Mouse (Mus musculus): ENCODE measurements around the gene Serpina16. TPM values are rescaled to one million over a fixed set of nuclear protein-coding genes. Genes with fewer than 3 reads are reported as not detected.

Gene Serpina16
- polyA plus RNA-seq (2011; ENCODE audit: insufficient read depth, insufficient read length, low read depth, missing spikeins), result not detected in 2 replicates

DNA sequence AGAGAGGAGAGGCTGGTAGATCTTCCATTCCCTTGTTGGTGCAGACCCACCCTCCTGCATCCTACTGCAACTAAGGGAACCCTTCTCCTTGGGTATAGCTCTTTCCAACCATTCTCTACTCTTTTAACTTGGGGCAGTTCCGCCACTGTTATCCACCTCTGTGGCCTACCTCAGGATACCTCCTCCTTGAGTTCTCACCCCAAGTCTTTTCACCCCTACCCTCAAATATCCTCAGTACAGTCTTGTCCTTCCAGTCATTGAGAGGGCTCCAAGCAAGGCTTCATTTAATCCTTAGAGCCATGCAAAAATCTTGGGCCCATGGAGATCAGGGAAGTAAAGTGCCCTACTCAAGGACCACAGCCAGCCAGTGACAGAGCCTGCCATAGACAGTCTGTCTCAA is at the start of gene Serpina16:
Serpina16 (minus strand) TSS at position 101 of the 400 bp plus-strand sequence.
- H3K27ac ChIP-seq (ENCODE audit: insufficient read depth, low read length), result no peak within 1 kb of the TSS
- H3K4me1 ChIP-seq (ENCODE audit: control insufficient read depth, insufficient read depth, low read length), result no peaks in the 10 kb centered on the region
- no peak for TF ChIP-seq EP300 (IDR thresholded peaks at IDR 0.05; ENCODE audit: insufficient read depth, low read depth, low read length)
- no peak for TF ChIP-seq CTCF (IDR thresholded peaks at IDR 0.05; ENCODE audit: low read depth, low read length)
- TF ChIP-seq POLR2A (IDR thresholded peaks at IDR 0.05; ENCODE audit: insufficient read depth, low read length), result no peak
- H3K4me3 ChIP-seq (ENCODE audit: low read depth, low read length), result no peak within 1 kb of the TSS
- H3K9ac ChIP-seq (ENCODE audit: low read depth, poor library complexity, severe bottlenecking), result no peak within 1 kb of the TSS
- no peaks in the 10 kb centered on the region for H3K9me3 ChIP-seq (replicated peaks; ENCODE audit: control insufficient read depth, insufficient read depth, low read length, poor library complexity, severe bottlenecking)
- no peaks in the 10 kb centered on the region for H3K36me3 ChIP-seq (ENCODE audit: control insufficient read depth, insufficient read depth, low read length, poor library complexity, severe bottlenecking)
- H3K27me3 ChIP-seq (ENCODE audit: control insufficient read depth, insufficient read depth, low read length, poor library complexity, severe bottlenecking), result no peaks in the 10 kb centered on the region

DNA sequence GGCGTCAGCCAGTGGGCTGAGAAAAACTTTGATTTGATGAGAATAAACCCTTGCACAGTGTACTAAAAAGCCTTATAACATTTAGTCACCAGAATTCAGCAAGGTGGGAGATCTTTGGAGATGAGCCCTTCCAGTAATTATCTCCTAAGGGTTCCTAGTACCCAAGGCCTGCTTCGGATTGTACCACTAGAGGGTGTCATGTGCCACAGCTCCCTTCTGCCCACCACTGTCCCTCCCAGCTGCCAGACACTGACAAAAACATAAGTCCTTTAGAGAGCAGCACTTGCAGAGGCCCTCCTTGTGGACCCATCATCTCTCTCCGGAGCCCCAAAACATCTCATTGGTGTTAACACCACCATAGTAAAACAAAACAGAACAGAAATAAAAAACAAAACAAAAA is 35.6 kb upstream of the Serpina16 start:
- Histone ChIP-seq H3K27ac (ENCODE audit: insufficient read depth, low read length) (no peak overlapping the region), H3K36me3 (ENCODE audit: control insufficient read depth, insufficient read depth, low read length, poor library complexity, severe bottlenecking) (no peaks in the 10 kb centered on the region), H3K4me3 (ENCODE audit: low read depth, low read length) (no peak overlapping the region), H3K4me1 (ENCODE audit: control insufficient read depth, insufficient read depth, low read length) (no peaks in the 10 kb centered on the region), H3K27me3 (ENCODE audit: control insufficient read depth, insufficient read depth, low read length, poor library complexity, severe bottlenecking) (no peaks in the 10 kb centered on the region), H3K9me3 (replicated peaks; ENCODE audit: control insufficient read depth, insufficient read depth, low read length, poor library complexity, severe bottlenecking) (no peaks in the 10 kb centered on the region), H3K9ac (ENCODE audit: low read depth, poor library complexity, severe bottlenecking) (no peak overlapping the region)
- TF ChIP-seq CTCF (IDR thresholded peaks at IDR 0.05; ENCODE audit: low read depth, low read length) (no peak), POLR2A (IDR thresholded peaks at IDR 0.05; ENCODE audit: insufficient read depth, low read length) (no peak), EP300 (IDR thresholded peaks at IDR 0.05; ENCODE audit: insufficient read depth, low read depth, low read length) (no peak)

DNA sequence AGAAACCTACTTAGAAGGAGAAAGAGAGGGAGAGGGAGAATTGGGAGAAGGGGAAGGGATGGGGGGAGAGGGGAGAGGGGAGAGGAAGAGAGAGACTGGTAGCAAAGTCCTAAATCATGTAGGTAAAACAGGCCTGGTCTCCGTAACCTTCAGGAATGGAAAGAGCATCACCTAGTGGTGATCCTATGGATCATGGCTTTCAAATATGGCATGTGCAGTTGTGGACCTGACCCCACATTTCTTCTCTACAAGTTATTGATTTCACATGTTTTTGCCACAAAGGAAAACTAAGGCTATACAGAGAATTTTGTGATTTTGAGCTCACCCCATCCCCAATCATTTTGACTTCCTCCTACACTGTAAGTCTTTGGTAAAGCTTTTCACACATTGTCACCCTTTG is 34.5 kb upstream of the Serpina16 start:
- Histone ChIP-seq H3K27me3 (ENCODE audit: control insufficient read depth, insufficient read depth, low read length, poor library complexity, severe bottlenecking) (no peaks in the 10 kb centered on the region), H3K9me3 (replicated peaks; ENCODE audit: control insufficient read depth, insufficient read depth, low read length, poor library complexity, severe bottlenecking) (no peaks in the 10 kb centered on the region), H3K27ac (ENCODE audit: insufficient read depth, low read length) (no peak overlapping the region), H3K9ac (ENCODE audit: low read depth, poor library complexity, severe bottlenecking) (no peak overlapping the region), H3K4me1 (ENCODE audit: control insufficient read depth, insufficient read depth, low read length) (no peaks in the 10 kb centered on the region), H3K36me3 (ENCODE audit: control insufficient read depth, insufficient read depth, low read length, poor library complexity, severe bottlenecking) (no peaks in the 10 kb centered on the region), H3K4me3 (ENCODE audit: low read depth, low read length) (no peak overlapping the region)
- TF ChIP-seq EP300 (IDR thresholded peaks at IDR 0.05; ENCODE audit: insufficient read depth, low read depth, low read length) (no peak), CTCF (IDR thresholded peaks at IDR 0.05; ENCODE audit: low read depth, low read length) (no peak), POLR2A (IDR thresholded peaks at IDR 0.05; ENCODE audit: insufficient read depth, low read length) (no peak)

DNA sequence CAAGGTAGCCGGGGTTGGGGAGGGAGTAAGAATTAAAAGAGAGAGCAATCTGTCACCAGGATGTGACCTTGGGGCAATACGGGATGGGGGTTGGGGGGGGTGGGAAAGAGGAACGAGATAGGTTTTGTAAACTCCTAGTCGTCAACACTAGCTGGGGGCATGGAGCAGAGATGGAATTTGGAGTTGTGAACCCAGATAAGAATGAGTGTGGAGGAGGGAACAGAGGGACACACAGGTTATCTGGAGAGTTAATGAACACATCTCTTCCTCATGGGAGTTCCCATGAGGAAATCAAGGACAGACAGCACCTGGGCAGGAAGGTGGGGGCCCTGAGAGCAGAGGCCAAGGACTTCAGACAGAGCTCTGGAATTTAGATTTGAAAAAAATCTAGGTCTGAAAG is 30.2 kb upstream of the Serpina16 start:
- H3K9ac ChIP-seq (ENCODE audit: low read depth, poor library complexity, severe bottlenecking), result no peak overlapping the region
- H3K4me1 ChIP-seq (ENCODE audit: control insufficient read depth, insufficient read depth, low read length), result no peaks in the 10 kb centered on the region
- H3K4me3 ChIP-seq (ENCODE audit: low read depth, low read length), result no peak overlapping the region
- no peaks in the 10 kb centered on the region for H3K36me3 ChIP-seq (ENCODE audit: control insufficient read depth, insufficient read depth, low read length, poor library complexity, severe bottlenecking)
- H3K9me3 ChIP-seq (replicated peaks; ENCODE audit: control insufficient read depth, insufficient read depth, low read length, poor library complexity, severe bottlenecking), result no peaks in the 10 kb centered on the region
- TF ChIP-seq EP300 (IDR thresholded peaks at IDR 0.05; ENCODE audit: insufficient read depth, low read depth, low read length) (no peak), CTCF (IDR thresholded peaks at IDR 0.05; ENCODE audit: low read depth, low read length) (no peak), POLR2A (IDR thresholded peaks at IDR 0.05; ENCODE audit: insufficient read depth, low read length) (no peak)
- no peak overlapping the region for H3K27ac ChIP-seq (ENCODE audit: insufficient read depth, low read length)
- no peaks in the 10 kb centered on the region for H3K27me3 ChIP-seq (ENCODE audit: control insufficient read depth, insufficient read depth, low read length, poor library complexity, severe bottlenecking)

DNA sequence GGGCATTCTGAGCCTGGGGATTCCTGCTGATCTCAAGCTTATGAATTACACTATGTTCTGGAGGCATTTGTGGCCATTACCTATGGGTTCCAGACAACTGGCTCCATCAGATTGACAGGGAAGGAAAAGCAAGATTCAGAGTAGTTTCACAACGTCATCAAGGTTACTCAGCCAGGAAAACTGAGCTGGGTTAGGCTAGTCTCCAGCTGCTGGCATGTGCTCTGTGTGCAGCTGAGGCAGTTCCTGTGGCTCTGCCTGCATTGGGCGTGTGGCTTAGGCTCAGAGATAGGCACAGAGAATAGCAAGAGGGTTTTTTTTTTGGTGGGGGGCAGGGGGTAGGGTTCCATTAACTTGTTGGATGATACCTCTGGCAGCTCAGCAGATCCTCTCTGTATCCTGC is 29.6 kb upstream of the Serpina16 start:
- Histone ChIP-seq H3K4me3 (ENCODE audit: low read depth, low read length) (no peak overlapping the region), H3K36me3 (ENCODE audit: control insufficient read depth, insufficient read depth, low read length, poor library complexity, severe bottlenecking) (no peaks in the 10 kb centered on the region), H3K27ac (ENCODE audit: insufficient read depth, low read length) (no peak overlapping the region), H3K4me1 (ENCODE audit: control insufficient read depth, insufficient read depth, low read length) (no peaks in the 10 kb centered on the region), H3K9ac (ENCODE audit: low read depth, poor library complexity, severe bottlenecking) (no peak overlapping the region), H3K9me3 (replicated peaks; ENCODE audit: control insufficient read depth, insufficient read depth, low read length, poor library complexity, severe bottlenecking) (no peaks in the 10 kb centered on the region), H3K27me3 (ENCODE audit: control insufficient read depth, insufficient read depth, low read length, poor library complexity, severe bottlenecking) (no peaks in the 10 kb centered on the region)
- TF ChIP-seq EP300 (IDR thresholded peaks at IDR 0.05; ENCODE audit: insufficient read depth, low read depth, low read length) (no peak), POLR2A (IDR thresholded peaks at IDR 0.05; ENCODE audit: insufficient read depth, low read length) (no peak), CTCF (IDR thresholded peaks at IDR 0.05; ENCODE audit: low read depth, low read length) (no peak)

DNA sequence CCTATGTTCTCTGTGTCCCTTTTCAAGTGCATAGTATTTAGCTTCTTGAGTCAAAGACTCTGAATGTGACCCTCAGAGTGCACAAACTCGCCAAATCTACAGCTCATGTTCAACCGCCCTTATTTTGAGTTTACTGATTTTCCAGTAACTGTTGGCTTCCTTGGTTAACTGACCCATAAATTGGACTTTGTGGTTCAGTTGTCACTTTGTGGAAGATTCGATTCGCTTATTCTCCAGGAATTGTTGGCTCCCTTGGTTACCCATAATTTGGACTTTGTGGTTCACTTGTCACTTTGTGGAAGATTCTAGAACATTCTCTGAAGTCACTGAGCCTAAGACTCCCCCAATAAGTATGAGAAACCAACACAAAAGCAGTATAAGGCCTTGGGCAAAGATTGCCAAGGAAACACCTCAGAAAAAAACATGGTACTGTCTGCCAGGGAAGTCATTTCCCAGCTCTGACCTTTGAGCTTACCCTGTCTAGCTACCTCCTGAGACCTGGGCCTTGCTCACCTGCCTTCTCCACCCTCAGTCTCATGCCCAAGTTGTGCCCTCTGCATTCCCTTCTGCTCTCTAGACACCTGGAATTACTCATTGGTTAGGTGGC is 24.3 kb upstream of the Serpina16 start:
- Histone ChIP-seq H3K27me3 (ENCODE audit: control insufficient read depth, insufficient read depth, low read length, poor library complexity, severe bottlenecking) (no peaks in the 10 kb centered on the region), H3K4me3 (ENCODE audit: low read depth, low read length) (no peak overlapping the region), H3K9ac (ENCODE audit: low read depth, poor library complexity, severe bottlenecking) (no peak overlapping the region), H3K9me3 (replicated peaks; ENCODE audit: control insufficient read depth, insufficient read depth, low read length, poor library complexity, severe bottlenecking) (no peaks in the 10 kb centered on the region), H3K4me1 (ENCODE audit: control insufficient read depth, insufficient read depth, low read length) (no peaks in the 10 kb centered on the region), H3K36me3 (ENCODE audit: control insufficient read depth, insufficient read depth, low read length, poor library complexity, severe bottlenecking) (no peaks in the 10 kb centered on the region), H3K27ac (ENCODE audit: insufficient read depth, low read length) (no peak overlapping the region)
- no peak for TF ChIP-seq EP300 (IDR thresholded peaks at IDR 0.05; ENCODE audit: insufficient read depth, low read depth, low read length)
- no peak for TF ChIP-seq POLR2A (IDR thresholded peaks at IDR 0.05; ENCODE audit: insufficient read depth, low read length)
- no peak for TF ChIP-seq CTCF (IDR thresholded peaks at IDR 0.05; ENCODE audit: low read depth, low read length)

Measured in ES-Bruce4 (cell line).